Mouse (Mus musculus) CH12.LX (cell line): Measurements from ENCODE around the gene Lhfp. TPM values are rescaled to one million over a fixed set of nuclear protein-coding genes. Genes with fewer than 3 reads are reported as not detected.

Experiments
- DNase-seq: peaks from one replicate; pipeline ENCODE4 v3.0.0-alpha.2; 2013; ENCODE audit errors: extremely low read depth
- H3K27ac ChIP-seq: 2 replicates; pipeline ENCODE4 v1.5.1; 2012; ENCODE audit warnings: low read depth, mild to moderate bottlenecking, control low read depth, moderate library complexity; ENCODE audit not compliant: insufficient read depth
- H3K27me3 ChIP-seq: replicated peaks from 2 replicates; pipeline ENCODE3; 2012; ENCODE audit warnings: inconsistent platforms
- H3K36me3 ChIP-seq, 2 experiments: replicated peaks in 1 of 2; 2 replicates each; pipeline versions ENCODE3 to v1.6.1; 2012; ENCODE audit warnings: inconsistent platforms in 1 of 2, low read length in 1 of 2, mild to moderate bottlenecking in 1 of 2, mixed read lengths in 1 of 2, moderate library complexity in 1 of 2; ENCODE audit not compliant: control insufficient read depth in 1 of 2, insufficient read depth in 1 of 2
- H3K4me1 ChIP-seq, 2 experiments: 2 replicates each; pipeline ENCODE4 v1.6.1; 2012; ENCODE audit warnings: inconsistent platforms in 1 of 2, moderate library complexity in 1 of 2; ENCODE audit not compliant: insufficient read depth in 2 of 2, control insufficient read depth in 1 of 2
- H3K4me2 ChIP-seq: 2 replicates; pipeline ENCODE4 v1.6.1; 2012; ENCODE audit warnings: low read depth, mild to moderate bottlenecking, control low read depth; ENCODE audit not compliant: poor library complexity, insufficient read depth, severe bottlenecking
- H3K4me3 ChIP-seq, 3 experiments: fragments of 150-350 bp in 1 of 3; sonication (generic) in 1 of 3; replicated peaks in 1 of 3; 2 replicates each; pipeline versions ENCODE3 to v1.5.1; 2011 to 2012; ENCODE audit warnings: low read depth in 2 of 3, low read length in 2 of 3, mild to moderate bottlenecking in 2 of 3, moderate library complexity in 2 of 3, control low read depth in 1 of 3, improper control_type of control experiment in 1 of 3, inconsistent platforms in 1 of 3, mixed read lengths in 1 of 3; ENCODE audit not compliant: poor library complexity in 1 of 3
- H3K79me2 ChIP-seq: replicated peaks from 2 replicates; pipeline ENCODE4 v1.6.1; 2012; ENCODE audit warnings: mild to moderate bottlenecking, moderate library complexity; ENCODE audit not compliant: control insufficient read depth, poor library complexity, insufficient read depth, severe bottlenecking; ENCODE audit errors: extremely low read depth
- H3K9ac ChIP-seq: 2 replicates; pipeline ENCODE4 v1.6.1; 2012; ENCODE audit warnings: low read depth, mild to moderate bottlenecking, control low read depth, moderate library complexity; ENCODE audit not compliant: insufficient read depth
- H3K9me3 ChIP-seq: replicated peaks from 2 replicates; pipeline ENCODE3; 2012; ENCODE audit warnings: low read length, inconsistent platforms, mixed read lengths
- CHD2 ChIP-seq: IDR thresholded peaks from 2 replicates; pipeline ENCODE4 v1.6.1; 2011; ENCODE audit warnings: low read length, improper control_type of control experiment
- EP300 ChIP-seq: IDR thresholded peaks from 2 replicates; pipeline ENCODE4 v1.6.1; 2011; ENCODE audit warnings: low read length, improper control_type of control experiment
- JUND ChIP-seq: conservative IDR thresholded peaks from 2 replicates; pipeline ENCODE4 v1.6.1; 2011; ENCODE audit warnings: low read depth, low read length, improper control_type of control experiment
- MAFK ChIP-seq: IDR thresholded peaks from 2 replicates; pipeline ENCODE4 v1.6.1; 2011; ENCODE audit warnings: low read length, improper control_type of control experiment; ENCODE audit not compliant: insufficient replicate concordance
- MAX ChIP-seq: IDR thresholded peaks from 2 replicates; pipeline ENCODE4 v1.6.1; 2011; ENCODE audit warnings: low read length, improper control_type of control experiment
- MAZ ChIP-seq: IDR thresholded peaks from 2 replicates; pipeline ENCODE4 v1.6.1; 2012; ENCODE audit warnings: low read depth, mild to moderate bottlenecking, inconsistent platforms, low read length, improper control_type of control experiment, moderate library complexity
- MEF2A ChIP-seq: IDR thresholded peaks from 2 replicates; pipeline ENCODE4 v1.6.1; 2014; ENCODE audit warnings: low read depth, mild to moderate bottlenecking, inconsistent platforms, low read length, improper control_type of control experiment, borderline replicate concordance
- MXI1 ChIP-seq: IDR thresholded peaks from 2 replicates; pipeline ENCODE4 v1.6.1; 2011; ENCODE audit warnings: mild to moderate bottlenecking, low read depth, low read length, improper control_type of control experiment
- NELFE ChIP-seq: IDR thresholded peaks from 2 replicates; pipeline ENCODE4 v1.6.1; 2011; ENCODE audit warnings: low read depth, low read length, improper control_type of control experiment
- UBTF ChIP-seq: IDR thresholded peaks from 2 replicates; pipeline ENCODE4 v1.6.1; 2012; ENCODE audit warnings: low read depth, mild to moderate bottlenecking, inconsistent platforms, low read length, improper control_type of control experiment, moderate library complexity
- USF2 ChIP-seq: conservative IDR thresholded peaks from 2 replicates; pipeline ENCODE4 v1.6.1; 2011; ENCODE audit warnings: low read depth, low read length, improper control_type of control experiment
- dilution Hi-C: fragments of 300-500 bp; cut with MboI; formaldehyde crosslinking; loops from 2 replicates; pipeline ENCODE4 v1.14.3; 2020; ENCODE audit warnings: low sequenced_read_pairs; ENCODE audit not compliant: extremely low pct_unique_long_range_greater_than_20kb, extremely low pct_ligation_motif_present
- in situ Hi-C: fragments of 300-500 bp; cut with MboI; formaldehyde crosslinking; loops from 3 replicates; pipeline ENCODE4 v1.14.3; 2019; ENCODE audit warnings: low sequenced_read_pairs, low pct_ligation_motif_present, low pct_unique_long_range_greater_than_20kb, mixed read lengths
- polyA plus RNA-seq: library from polyadenylated mRNA; unstranded; fragments of >175 nt; gene quantifications from 2 replicates; pipeline ENCODE4 v1.2.1, GENCODE M21; 2012; ENCODE audit warnings: low read depth; ENCODE audit not compliant: insufficient read length
- total RNA-seq, 2 experiments: library from RNA; depleted of rRNA; stranded (reverse); fragments of 300-350 nt in 1 of 2; fragments of >200 nt in 1 of 2; gene quantifications; 2 replicates each; pipeline ENCODE4 v1.2.3; 2012 to 2014

The Lhfp gene
- total and polyA plus RNA-seq, 3 experiments: not detected

GRCm38 (mm10) chr3:53083717-53084116 lies 42.4 kb downstream of the Lhfp start:
- H3K27ac ChIP-seq: no peak overlapping the region
- in situ Hi-C loops: no loop called here
- no peaks in the 10 kb centered on the region for H3K79me2 ChIP-seq
- H3K36me3 ChIP-seq: no peaks in the 10 kb centered on the region
- peaks cover 0 to 4% of the 10 kb centered on the region in 2 experiments; a peak in 1 of 4 replicates for H3K4me1 ChIP-seq
- no peaks in the 10 kb centered on the region for H3K27me3 ChIP-seq
- H3K4me2 ChIP-seq: no peak overlapping the region
- no peak overlapping the region for H3K4me3 ChIP-seq
- DNase-seq: no peak
- TF ChIP-seq CHD2 (no peak), MXI1 (no peak), MEF2A (no peak), EP300 (no peak)
- TF ChIP-seq, all 38 proteins: peak for 0
- dilution Hi-C loops: no loop called here
- H3K9me3 ChIP-seq: no peaks in the 10 kb centered on the region
- H3K9ac ChIP-seq: no peak overlapping the region

GRCm38 (mm10) chr3:53084806-53085205 lies 43.5 kb downstream of the Lhfp start:
- Histone ChIP-seq H3K79me2 (no peaks in the 10 kb centered on the region), H3K4me3 (no peak overlapping the region), H3K36me3 (no peaks in the 10 kb centered on the region), H3K4me1 (peaks cover 0 to 4% of the 10 kb centered on the region in 2 experiments; a peak in 1 of 4 replicates), H3K27ac (no peak overlapping the region), H3K27me3 (no peaks in the 10 kb centered on the region), H3K9me3 (no peaks in the 10 kb centered on the region), H3K9ac (no peak overlapping the region), H3K4me2 (no peak overlapping the region)
- no peak for TF ChIP-seq NELFE
- TF ChIP-seq MAFK: no peak
- no peak for TF ChIP-seq JUND
- no peak for TF ChIP-seq MAX
- TF ChIP-seq UBTF: no peak
- TF ChIP-seq MAZ: no peak
- DNase-seq: no peak
- in situ Hi-C loops: no loop called here
- dilution Hi-C loops: no loop called here

GRCm38 (mm10) chr3:53086481-53087155 lies 45.3 kb downstream of the Lhfp start:
- H3K36me3 ChIP-seq: no peaks in the 10 kb centered on the region
- H3K9me3 ChIP-seq: no peaks in the 10 kb centered on the region
- no peaks in the 10 kb centered on the region for H3K79me2 ChIP-seq
- H3K27me3 ChIP-seq: no peaks in the 10 kb centered on the region
- no peak overlapping the region for H3K4me2 ChIP-seq
- H3K4me3 ChIP-seq: no peak overlapping the region
- no peak overlapping the region for H3K27ac ChIP-seq
- in situ Hi-C loops: no loop called here
- no peak for TF ChIP-seq USF2
- DNase-seq: no peak
- dilution Hi-C loops: no loop called here
- no peak overlapping the region for H3K9ac ChIP-seq
- peaks cover 0 to 4% of the 10 kb centered on the region in 2 experiments; a peak in 1 of 4 replicates for H3K4me1 ChIP-seq
